Mouse (Mus musculus) cerebellum, adult (tissue): ENCODE measurements around the gene Mrtfa.
A peak's percentile ranks its signal among the peaks of the same experiment; 100 is the strongest.

Experiments used
- ATAC-seq: cut with Nextera tagmentation; 2 replicates; pipeline ENCODE4 v1.9.2; 2017; ENCODE audit warnings: mild to moderate bottlenecking, moderate library complexity, mixed read lengths; ENCODE audit not compliant: insufficient number of reproducible peaks, low FRiP score, low TSS enrichment

The Mrtfa gene

GRCm38 (mm10) chr15:81074543-81074942 lies 116.0 kb downstream of the Mrtfa start:
- no peak for ATAC-seq

- no peak for ATAC-seq
Measured at GRCm38 (mm10) chr15:81073751-81074150, 116.8 kb downstream of the Mrtfa start.

GRCm38 (mm10) chr15:81072748-81073147 lies 117.8 kb downstream of the Mrtfa start:
- no peak for ATAC-seq

GRCm38 (mm10) chr15:81070470-81070869 lies 120.1 kb downstream of the Mrtfa start:
- no peak for ATAC-seq

- ATAC-seq: no peak
Measured at GRCm38 (mm10) chr15:81068641-81069381, 121.7 kb downstream of the Mrtfa start.

- ATAC-seq: no peak
Measured at GRCm38 (mm10) chr15:81067761-81068160, 122.8 kb downstream of the Mrtfa start.

- ATAC-seq: no peak
Measured at GRCm38 (mm10) chr15:81066976-81067375, 123.6 kb downstream of the Mrtfa start.

- no peak for ATAC-seq
Measured at GRCm38 (mm10) chr15:81064661-81065060, 125.9 kb downstream of the Mrtfa start.

GRCm38 (mm10) chr15:81064143-81064542 lies 126.4 kb downstream of the Mrtfa start:
- ATAC-seq: no peak

GRCm38 (mm10) chr15:81062616-81063015 lies 127.9 kb downstream of the Mrtfa start:
- 0 out of 2 replicates have a peak, but pooled peaks have one; percentile 45 for ATAC-seq

GRCm38 (mm10) chr15:81062175-81062588 lies 128.4 kb downstream of the Mrtfa start:
- no peak for ATAC-seq

- no peak for ATAC-seq
Measured at GRCm38 (mm10) chr15:81060975-81061374, 129.6 kb downstream of the Mrtfa start.

- no peak for ATAC-seq
Measured at GRCm38 (mm10) chr15:81057736-81058135, 132.8 kb downstream of the Mrtfa start.

- ATAC-seq: no peak
Measured at GRCm38 (mm10) chr15:81055488-81055887, 135.1 kb downstream of the Mrtfa start.

GRCm38 (mm10) chr15:81052491-81052890 lies 138.1 kb downstream of the Mrtfa start:
- no peak for ATAC-seq

GRCm38 (mm10) chr15:81050488-81050887 lies 140.1 kb downstream of the Mrtfa start:
- ATAC-seq: no peak

GRCm38 (mm10) chr15:81049401-81050053 lies 141.0 kb downstream of the Mrtfa start:
- ATAC-seq: no peak

GRCm38 (mm10) chr15:81047497-81047896 lies 143.1 kb downstream of the Mrtfa start:
- ATAC-seq: no peak

GRCm38 (mm10) chr15:81046061-81046460 lies 144.5 kb downstream of the Mrtfa start:
- ATAC-seq: no peak

- ATAC-seq: no peak
Measured at GRCm38 (mm10) chr15:81045336-81045735, 145.2 kb downstream of the Mrtfa start.

GRCm38 (mm10) chr15:81044446-81044845 lies 146.1 kb downstream of the Mrtfa start:
- no peak for ATAC-seq
